Mouse (Mus musculus): ENCODE data around the gene Dync1li2.

DNA sequence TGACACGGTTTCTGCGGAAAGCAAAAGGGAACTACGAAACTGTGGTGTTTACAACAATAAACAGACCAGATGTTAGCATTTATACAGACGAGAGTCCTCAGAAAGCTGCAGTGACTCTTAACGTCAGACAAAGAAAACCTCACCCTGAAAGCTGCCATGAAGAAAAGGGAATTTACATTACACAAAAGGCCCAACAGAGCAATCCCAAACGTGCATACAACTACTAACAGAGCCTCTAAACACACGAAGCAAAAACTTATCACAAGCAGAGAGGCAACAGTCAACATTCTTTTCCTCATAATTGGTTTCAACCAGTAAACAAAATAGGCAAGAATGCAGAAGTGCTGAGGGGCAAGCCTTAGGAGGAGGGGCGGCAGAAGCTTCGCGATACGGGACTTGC lies 66.2 kb downstream of the Dync1li2 start:
- TF ChIP-seq CTCF (IDR thresholded peaks at IDR 0.05) = no peak
- no peak for TF ChIP-seq EP300 (IDR thresholded peaks at IDR 0.05; ENCODE audit: insufficient read depth, low read depth, low read length)
